ENCODE assay signal across 28 mouse cellular contexts in the genomic region with DNA sequence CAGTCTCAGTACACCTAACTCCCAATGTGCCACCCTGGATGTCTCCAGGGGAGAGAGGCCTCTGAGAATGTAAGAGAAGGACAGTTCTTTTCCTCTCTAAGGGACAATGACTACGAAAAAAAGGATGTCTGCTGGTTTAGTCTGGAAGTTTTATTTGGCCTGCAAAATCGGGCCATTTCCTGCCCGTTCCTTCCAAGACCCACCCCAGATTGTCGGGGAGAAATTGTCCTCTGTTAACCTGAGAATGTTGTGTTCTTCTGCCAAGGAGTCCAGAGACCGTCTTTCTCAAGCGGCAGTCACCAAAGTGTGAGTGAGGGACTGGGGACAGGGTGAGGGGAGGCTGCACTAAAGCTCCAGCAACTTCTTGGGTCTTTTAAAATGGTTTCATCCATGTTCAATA. TPM values are rescaled to one million over a fixed set of nuclear protein-coding genes. Genes with fewer than 3 reads are reported as not detected.
A peak's percentile ranks its signal among the peaks of the same experiment; 100 is the strongest.
DNase-seq lines count a peak whose midpoint lies in the region; ATAC-seq lines count a peak whose summit lies in the region.
"Had no signal": no experiment of that assay in that cellular context is flagged by ENCODE, and none has a peak within 500 bp of the region (broad histone marks: within the 10 kb centered on the region; RNA-seq: fewer than 3 reads in every experiment).

No protein-coding gene starts in this region.

- intact Hi-C loops in gastrocnemius, postnatal 14 days (cut with DNase I; ENCODE audit: low total_unique reads), result no loop called here
- intact Hi-C loops in heart, postnatal 14 days (cut with DNase I), result no loop called here

- peak; percentile 31 for DNase-seq in gastrocnemius, adult 18-20 months (ENCODE audit: low spot score)
- DNase-seq in gastrocnemius, postnatal 14 days, result no peak
- peak; percentile 53 for DNase-seq in heart, adult 8-10 months (ENCODE audit: low spot score)
- no peak for DNase-seq in heart, postnatal 14 days
- DNase-seq in kidney, postnatal 10 days, result peak; percentile 23
- no peak for DNase-seq in kidney, adult 18-20 months
- DNase-seq in lung, postnatal 36 days, result no peak
- DNase-seq: adrenal gland, adult 8-10 months; adrenal gland, postnatal 36 days; B cell, adult 2 months; cerebellum, adult 11 months; cerebellum, adult 8-10 months; cerebellum, postnatal 14 days; embryo, embryonic 11 days; gastrocnemius, postnatal 25 days; heart, postnatal 4 days had no signal

- H3K4me3 ChIP-seq in lung, embryonic 16.5 days (ENCODE audit: low read length), result no peak overlapping the region
- H3K4me3 ChIP-seq: embryonic facial prominence, embryonic 15.5 days; erythroblast, embryonic 14.5 days; forebrain, embryonic 10.5 days; heart, embryonic 15.5 days; hindbrain, embryonic 12.5 days had no signal

- 0 out of 2 replicates have a peak, but pooled peaks have one; percentile 36 for ATAC-seq in lung, embryonic 16.5 days (ENCODE audit: low read depth)
- ATAC-seq: CD4-positive, CD25-positive, alpha-beta regulatory T cell, adult 4 months; forebrain, embryonic 14.5 days; hindbrain, embryonic 16.5 days; inflammation-experienced regulatory T-cells, adult 6 months had no signal

- H3K4me1 ChIP-seq in lung, embryonic 16.5 days (replicated peaks; ENCODE audit: control insufficient read depth, insufficient read depth, low read length), result peaks cover 4% of the 10 kb centered on the region; the same call in 1 of the 2 replicates
- H3K4me1 ChIP-seq: embryonic facial prominence, embryonic 15.5 days; heart, embryonic 15.5 days; hindbrain, embryonic 12.5 days had no signal

- H3K27me3 ChIP-seq in lung, embryonic 16.5 days (ENCODE audit: control insufficient read depth, insufficient read depth, low read depth, low read length), result no peaks in the 10 kb centered on the region
- H3K27me3 ChIP-seq: embryonic facial prominence, embryonic 15.5 days; heart, embryonic 15.5 days; hindbrain, embryonic 12.5 days had no signal

- WGBS in lung, embryonic 16.5 days, result 40% methylated on average over 6 of the region's 6 CpGs

- H3K9me3 ChIP-seq in lung, embryonic 16.5 days (ENCODE audit: control insufficient read depth, low read length), result no peaks in the 10 kb centered on the region
- H3K9me3 ChIP-seq: embryonic facial prominence, embryonic 15.5 days; forebrain, embryonic 10.5 days; G1E; heart, embryonic 15.5 days; hindbrain, embryonic 12.5 days had no signal

- 0 out of 2 replicates have a peak overlapping the region, but pooled peaks have one; percentile 10 for H3K27ac ChIP-seq in lung, embryonic 16.5 days (ENCODE audit: low read length)
- H3K27ac ChIP-seq: embryonic facial prominence, embryonic 15.5 days; forebrain, embryonic 10.5 days; heart, embryonic 15.5 days; hindbrain, embryonic 12.5 days had no signal

- H3K4me2 ChIP-seq in lung, embryonic 16.5 days (ENCODE audit: low read depth, low read length), result no peak overlapping the region
- H3K4me2 ChIP-seq: embryonic facial prominence, embryonic 15.5 days; heart, embryonic 15.5 days; hindbrain, embryonic 12.5 days had no signal

- H3K9ac ChIP-seq in lung, embryonic 16.5 days (ENCODE audit: low read length), result no peak overlapping the region
- H3K9ac ChIP-seq: embryonic facial prominence, embryonic 15.5 days; heart, embryonic 15.5 days; hindbrain, embryonic 12.5 days had no signal

- no peaks in the 10 kb centered on the region for H3K36me3 ChIP-seq in lung, embryonic 16.5 days (ENCODE audit: control insufficient read depth, insufficient read depth, low read length)
- H3K36me3 ChIP-seq: embryonic facial prominence, embryonic 15.5 days; forebrain, embryonic 10.5 days; G1E; heart, embryonic 15.5 days; hindbrain, embryonic 12.5 days had no signal

RNA-seq across cellular contexts. Expression of gene Lnx1, which starts 32.8 kb away (rescaled TPM):
- 1 to 10 TPM; 2.7 to 4.4 TPM for total RNA-seq in gastrocnemius, adult 18-20 months (2021)
- 1 to 10 TPM; 1.3 to 3.7 TPM for total RNA-seq in gastrocnemius, postnatal 14 days (2021)
- 10 to 100 TPM; 11.3 to 17.8 (median 13.3) TPM for total RNA-seq in heart, adult 8-10 months (2022)
- 1 to 10 TPM; 5.9 to 7.8 TPM for total RNA-seq in heart, postnatal 14 days (2021)
- polyA plus RNA-seq in lung, embryonic 16.5 days (2015; fragmentation: Nextera tagmentation; extraction: Ambion mirVana), result 5.5 and 6.1 TPM in 2 replicates
- total RNA-seq: common myeloid progenitor, adult 5-6 weeks had no signal
- polyA plus RNA-seq: erythroblast, embryonic 14.5 days; G1E had no signal

Comparison
In these comparisons a context has a peak if more than half of its experiments do, and no peak if none do; other contexts are left out.
1. DNase-seq: peak in gastrocnemius, adult 18-20 months (single experiment), heart, adult 8-10 months (single experiment) and kidney, postnatal 10 days (single experiment); none in gastrocnemius, postnatal 14 days (single experiment), heart, postnatal 14 days (0 of 2), kidney, adult 18-20 months (single experiment) and lung, postnatal 36 days (single experiment).